Mouse (Mus musculus) liver, embryonic 12.5 days (tissue): Measurements from ENCODE around the gene Abhd17a. TPM values are rescaled to one million over a fixed set of nuclear protein-coding genes. Genes with fewer than 3 reads are reported as not detected.
"Not testable (repeated sequence)": the region's sequence is repeated elsewhere in the genome, so short reads cannot be mapped to it uniquely, and the experiment has no call there.

ENCODE experiments used
- ATAC-seq: fragments of 200-750 bp; cut with Nextera tagmentation; 2 replicates; pipeline ENCODE4 v1.8.0; 2017; ENCODE audit warnings: moderate number of reproducible peaks, mild to moderate bottlenecking, moderate library complexity
- H3K27ac ChIP-seq: fragments of 300-500 bp; sonication (generic); 2 replicates; pipeline ENCODE4 v1.5.1; 2016; ENCODE audit warnings: mild to moderate bottlenecking
- H3K27me3 ChIP-seq: fragments of 300-500 bp; sonication (generic); replicated peaks from 2 replicates; pipeline ENCODE4 v1.6.1; 2016; ENCODE audit warnings: mild to moderate bottlenecking, moderate library complexity
- H3K36me3 ChIP-seq: fragments of 300-500 bp; sonication (generic); 2 replicates; pipeline ENCODE4 v1.6.1; 2016; ENCODE audit warnings: mild to moderate bottlenecking, moderate library complexity
- H3K4me1 ChIP-seq: fragments of 300-500 bp; sonication (generic); 2 replicates; pipeline ENCODE4 v1.6.1; 2016
- H3K4me2 ChIP-seq: fragments of 300-500 bp; sonication (generic); 2 replicates; pipeline ENCODE4 v1.6.1; 2016; ENCODE audit warnings: mild to moderate bottlenecking, moderate library complexity
- H3K4me3 ChIP-seq: fragments of 300-500 bp; sonication (generic); 2 replicates; pipeline ENCODE4 v1.5.1; 2016; ENCODE audit warnings: mild to moderate bottlenecking, moderate library complexity
- H3K9ac ChIP-seq: fragments of 300-500 bp; sonication (generic); 2 replicates; pipeline ENCODE4 v1.6.1; 2016; ENCODE audit warnings: mild to moderate bottlenecking, moderate library complexity
- H3K9me3 ChIP-seq: fragments of 300-500 bp; sonication (generic); replicated peaks from 2 replicates; pipeline ENCODE4 v1.6.1; 2016; ENCODE audit warnings: mild to moderate bottlenecking, moderate library complexity
- WGBS: fragments of 180-500 bp; shearing (Covaris S2); methylation state at CpG from one replicate; pipeline ENCODE4 v1.1.7; 2016; ENCODE audit not compliant: insufficient replicate concordance; 5-methylcytosine and 5-hydroxymethylcytosine counted together
- polyA plus RNA-seq: library from polyadenylated mRNA; unstranded; fragments of >200 nt; fragmentation: Nextera tagmentation; extraction: Ambion mirVana; gene quantifications from 2 replicates; pipeline ENCODE4 v1.2.1, GENCODE M21; 2016

The Abhd17a gene
- polyA plus RNA-seq, 1 experiment from 2014 or later, result 86.4 TPM

- Histone ChIP-seq H3K4me2 (no peak overlapping the region), H3K27me3 (no peaks in the 10 kb centered on the region), H3K9me3 (no peaks in the 10 kb centered on the region), H3K36me3 (peaks cover 58% of the 10 kb centered on the region), H3K4me3 (no peak overlapping the region), H3K9ac (no peak overlapping the region), H3K4me1 (peaks cover 84% of the 10 kb centered on the region), H3K27ac (peak overlapping the region; percentile 11; the same call in 1 of the 2 replicates)
- WGBS, result 80% methylated on average over 23 of the region's 23 CpGs
- no peak for ATAC-seq
These were observed 16.2 kb upstream of the Abhd17a start for GRCm38 (mm10) chr10:80606306-80606705.

- peak within 1 kb of the TSS; percentile 82 for H3K9ac ChIP-seq
- H3K4me1 ChIP-seq, result peaks cover 84% of the 10 kb centered on the region
- H3K4me2 ChIP-seq, result peak within 1 kb of the TSS; percentile 97
These were observed 15.6 kb upstream of the Abhd17a start, which contains the start of gene Gm49322 for GRCm38 (mm10) chr10:80605721-80606120. Gm49322 (plus strand) TSS chr10:80606021.

GRCm38 (mm10) chr10:80604988-80605387, 14.8 kb upstream of the Abhd17a start:
- Histone ChIP-seq H3K27me3 (no peaks in the 10 kb centered on the region), H3K4me2 (peak overlapping the region; percentile 97), H3K36me3 (peaks cover 45% of the 10 kb centered on the region), H3K4me1 (peaks cover 80% of the 10 kb centered on the region), H3K4me3 (peak overlapping the region; percentile 71), H3K9me3 (no peaks in the 10 kb centered on the region), H3K27ac (peak overlapping the region; percentile 98), H3K9ac (peak overlapping the region; percentile 82)
- no peak for ATAC-seq
- 74% methylated on average over 2 of the region's 2 CpGs for WGBS

More at GRCm38 (mm10) chr10:80605721-80606120, 15.6 kb upstream of the Abhd17a start, which contains the start of gene Gm49322:
- peak within 1 kb of the TSS; percentile 98 for H3K27ac ChIP-seq
- peak within 1 kb of the TSS; percentile 71 for H3K4me3 ChIP-seq
- not testable (repeated sequence) for ATAC-seq, H3K9me3 ChIP-seq, H3K27me3 ChIP-seq
- WGBS, result 72% methylated on average over 4 of the region's 4 CpGs
- H3K36me3 ChIP-seq, result peaks cover 52% of the 10 kb centered on the region

- peak overlapping the region; percentile 71 for H3K4me3 ChIP-seq
- H3K27me3 ChIP-seq, result no peaks in the 10 kb centered on the region
- peak; percentile 79 for ATAC-seq
- WGBS, result 35% methylated on average over 7 of the region's 7 CpGs
- peak overlapping the region; percentile 97 for H3K4me2 ChIP-seq
- H3K36me3 ChIP-seq, result peaks cover 36% of the 10 kb centered on the region
- peaks cover 77% of the 10 kb centered on the region for H3K4me1 ChIP-seq
- peak overlapping the region; percentile 82 for H3K9ac ChIP-seq
- peak overlapping the region; percentile 98 for H3K27ac ChIP-seq
- H3K9me3 ChIP-seq, result no peaks in the 10 kb centered on the region
These were observed 13.9 kb upstream of the Abhd17a start for GRCm38 (mm10) chr10:80604001-80604509.

- peaks cover 80% of the 10 kb centered on the region for H3K4me1 ChIP-seq
These were observed 13.2 kb upstream of the Abhd17a start for GRCm38 (mm10) chr10:80603364-80603763.

GRCm38 (mm10) chr10:80602698-80603325, 12.7 kb upstream of the Abhd17a start, which contains the start of the genes Scamp4 and Adat3:
Scamp4 (plus strand) TSS chr10:80602872.
Adat3 (plus strand) TSS chr10:80602880.
- Histone ChIP-seq H3K9me3 (no peaks in the 10 kb centered on the region), H3K4me3 (peak within 1 kb of the TSS; percentile 71), H3K4me2 (peak within 1 kb of the TSS; percentile 97), H3K4me1 (peaks cover 80% of the 10 kb centered on the region), H3K36me3 (peaks cover 24% of the 10 kb centered on the region), H3K27me3 (no peaks in the 10 kb centered on the region), H3K9ac (peak within 1 kb of the TSS; percentile 82), H3K27ac (peak within 1 kb of the TSS; percentile 98)
- peak; percentile 86 for ATAC-seq
- WGBS, result under 1% methylated on average over 54 of the region's 54 CpGs

More at GRCm38 (mm10) chr10:80603364-80603763, 13.2 kb upstream of the Abhd17a start:
- ATAC-seq, result peak; percentile 14
- Histone ChIP-seq H3K27me3 (no peaks in the 10 kb centered on the region), H3K27ac (peak overlapping the region; percentile 98), H3K9me3 (no peaks in the 10 kb centered on the region), H3K4me2 (peak overlapping the region; percentile 97), H3K36me3 (peaks cover 29% of the 10 kb centered on the region), H3K9ac (peak overlapping the region; percentile 82), H3K4me3 (peak overlapping the region; percentile 71)
- WGBS, result 19% methylated on average over 7 of the region's 7 CpGs

- H3K27ac ChIP-seq, result peak overlapping the region; percentile 32; the same call in 1 of the 2 replicates
These were observed 6.2 kb upstream of the Abhd17a start for GRCm38 (mm10) chr10:80596318-80596717.

GRCm38 (mm10) chr10:80589127-80589878, 838 bp downstream of the Abhd17a start:
- peak overlapping the region; percentile 77 for H3K27ac ChIP-seq
- no peaks in the 10 kb centered on the region for H3K27me3 ChIP-seq
- peaks cover 59% of the 10 kb centered on the region for H3K4me1 ChIP-seq
- 10% methylated on average over 12 of the region's 12 CpGs for WGBS
- H3K36me3 ChIP-seq, result peaks cover 28% of the 10 kb centered on the region
- no peaks in the 10 kb centered on the region for H3K9me3 ChIP-seq
- H3K4me2 ChIP-seq, result peak overlapping the region; percentile 89
- ATAC-seq, result no peak
- H3K4me3 ChIP-seq, result peak overlapping the region; percentile 95
- H3K9ac ChIP-seq, result peak overlapping the region; percentile 96

More at GRCm38 (mm10) chr10:80596318-80596717, 6.2 kb upstream of the Abhd17a start:
- Histone ChIP-seq H3K36me3 (no peaks in the 10 kb centered on the region), H3K4me2 (no peak overlapping the region), H3K9me3 (no peaks in the 10 kb centered on the region), H3K4me1 (peaks cover 56% of the 10 kb centered on the region), H3K4me3 (no peak overlapping the region), H3K27me3 (no peaks in the 10 kb centered on the region), H3K9ac (peak overlapping the region; percentile 15; the same call in 1 of the 2 replicates)
- ATAC-seq, result no peak
- WGBS, result 57% methylated on average over 4 of the region's 4 CpGs

GRCm38 (mm10) chr10:80587305-80587657, 2.9 kb downstream of the Abhd17a start:
- H3K4me3 ChIP-seq, result no peak overlapping the region
- 0 out of 2 replicates have a peak overlapping the region, but pooled peaks have one; percentile 12 for H3K9ac ChIP-seq
- 49% methylated on average over 4 of the region's 4 CpGs for WGBS

GRCm38 (mm10) chr10:80586407-80587304, 3.5 kb downstream of the Abhd17a start:
- H3K9me3 ChIP-seq, result no peaks in the 10 kb centered on the region
- H3K27me3 ChIP-seq, result no peaks in the 10 kb centered on the region
- H3K36me3 ChIP-seq, result peaks cover 51% of the 10 kb centered on the region
- H3K4me2 ChIP-seq, result peak overlapping the region; percentile 20
- ATAC-seq, result no peak
- H3K27ac ChIP-seq, result peak overlapping the region; percentile 67
- 93% methylated on average over 45 of the region's 51 CpGs for WGBS
- H3K4me3 ChIP-seq, result no peak overlapping the region
- peaks cover 68% of the 10 kb centered on the region for H3K4me1 ChIP-seq
- H3K9ac ChIP-seq, result 0 out of 2 replicates have a peak overlapping the region, but pooled peaks have one; percentile 12

More at GRCm38 (mm10) chr10:80587305-80587657, 2.9 kb downstream of the Abhd17a start:
- Histone ChIP-seq H3K4me2 (peak overlapping the region; percentile 20), H3K9me3 (no peaks in the 10 kb centered on the region), H3K27ac (peak overlapping the region; percentile 67), H3K4me1 (peaks cover 68% of the 10 kb centered on the region), H3K27me3 (no peaks in the 10 kb centered on the region), H3K36me3 (peaks cover 46% of the 10 kb centered on the region)
- ATAC-seq, result no peak

GRCm38 (mm10) chr10:80585581-80585980, 4.6 kb downstream of the Abhd17a start:
- H3K27ac ChIP-seq, result 0 out of 2 replicates have a peak overlapping the region, but pooled peaks have one; percentile 67
- H3K36me3 ChIP-seq, result peaks cover 60% of the 10 kb centered on the region
- WGBS, result 86% methylated on average over 8 of the region's 8 CpGs
- ATAC-seq, result no peak
- no peaks in the 10 kb centered on the region for H3K9me3 ChIP-seq
- H3K9ac ChIP-seq, result no peak overlapping the region
- no peak overlapping the region for H3K4me3 ChIP-seq
- H3K4me2 ChIP-seq, result no peak overlapping the region
- H3K27me3 ChIP-seq, result no peaks in the 10 kb centered on the region
- peaks cover 61% of the 10 kb centered on the region for H3K4me1 ChIP-seq
